Mouse (Mus musculus) adrenal gland, postnatal 25 days (tissue): ENCODE measurements around the gene Lpar3. TPM values are rescaled to one million over a fixed set of nuclear protein-coding genes. Genes with fewer than 3 reads are reported as not detected.
"Not testable (repeated sequence)": the region's sequence is repeated elsewhere in the genome, so short reads cannot be mapped to it uniquely, and the experiment has no call there.

Experiments
- DNase-seq: peaks from one replicate; pipeline ENCODE4 v3.0.0; 2021; ENCODE audit warnings: mixed read lengths
- long read RNA-seq: library from polyadenylated mRNA; stranded (forward); transcript quantifications from one replicate; pipeline ENCODE4 v2.0.0, GENCODE M21; 2021
- total RNA-seq: library from RNA; stranded (reverse); gene quantifications from 2 replicates; pipeline ENCODE4 v1.2.3, GENCODE M21; 2021

Lpar3 gene
- 0.38 and 0.39 TPM in 2 replicates for total RNA-seq
- long read RNA-seq, result 0 reads

DNA sequence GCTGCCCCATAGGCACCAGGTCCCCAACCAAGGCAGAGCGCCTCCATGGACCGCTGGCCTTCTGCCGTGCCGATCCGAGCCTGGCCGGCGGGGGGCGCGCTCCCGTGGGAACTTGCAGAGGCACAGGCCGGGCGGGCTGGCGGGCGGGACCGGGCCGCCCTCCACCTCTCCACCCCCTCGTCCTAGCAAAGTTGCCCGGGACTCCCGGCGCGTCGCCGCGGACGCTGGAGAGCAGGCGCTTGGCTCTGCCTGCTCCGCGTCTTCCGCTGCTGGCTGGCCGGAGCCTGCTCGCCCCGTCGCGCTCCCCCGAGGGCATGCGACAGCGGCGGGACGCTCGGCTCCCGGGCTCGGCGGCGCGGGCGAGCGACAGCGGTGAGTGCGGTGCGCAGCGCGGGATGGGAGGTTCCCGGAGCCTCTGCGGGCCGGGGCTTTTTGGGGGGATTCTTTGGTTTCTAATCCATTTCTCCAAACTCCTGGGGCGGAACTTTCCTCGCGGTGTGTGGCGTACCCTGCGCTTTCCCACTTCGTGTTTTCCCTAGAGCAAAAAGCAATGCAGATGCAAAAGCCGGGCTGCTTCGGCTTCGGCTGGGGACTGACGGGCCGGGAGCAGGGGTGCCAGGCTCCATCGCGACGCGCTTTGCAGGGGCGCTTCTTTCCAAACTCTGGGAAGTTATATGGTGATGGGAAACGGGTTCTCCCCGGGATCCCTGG, at the start of gene Lpar3:
Gene Lpar3, plus strand, starts transcription at position 188 of the 711 bp plus-strand sequence.
- peak; percentile 81 for DNase-seq

DNA sequence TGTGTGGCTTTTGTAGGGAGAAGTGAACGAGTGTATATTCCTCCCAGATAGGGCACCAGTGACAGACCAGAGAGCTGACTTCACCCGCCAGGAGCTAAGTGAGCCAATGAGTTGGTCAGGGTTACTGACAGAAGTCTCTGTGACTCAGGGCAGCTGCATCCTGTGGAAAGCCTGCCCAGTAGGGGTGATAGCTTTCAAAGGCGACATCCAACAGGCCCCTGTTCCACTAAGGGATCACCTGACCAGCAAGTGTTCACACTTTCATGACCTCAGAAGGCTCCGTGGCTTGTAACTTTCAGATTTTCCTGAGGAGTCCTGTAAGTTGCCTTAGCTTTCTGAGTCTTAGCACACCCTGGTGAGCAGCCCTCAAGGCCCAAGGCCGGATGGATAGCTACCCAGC, 47.7 kb upstream of the Lpar3 start:
- no peak for DNase-seq

DNA sequence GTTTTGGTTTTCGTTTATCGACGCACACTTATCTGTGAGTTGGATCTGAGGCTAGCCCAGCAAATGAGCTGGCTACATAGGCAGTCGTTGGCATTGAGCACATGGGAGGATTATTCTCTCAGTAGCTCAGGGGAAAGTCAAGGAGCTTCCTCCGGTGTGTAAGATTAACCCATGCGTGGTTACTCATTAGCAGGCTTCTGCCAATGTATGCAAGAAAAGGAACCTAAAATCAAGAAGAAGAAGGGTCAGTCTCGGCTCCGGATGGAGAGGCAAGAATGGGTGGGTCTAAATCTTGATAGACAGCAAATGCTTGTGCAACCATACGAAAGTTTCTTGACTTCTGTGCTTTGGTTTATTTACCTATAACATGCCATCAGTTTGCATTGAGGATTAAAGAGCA, 46.5 kb upstream of the Lpar3 start:
- DNase-seq, result no peak

DNA sequence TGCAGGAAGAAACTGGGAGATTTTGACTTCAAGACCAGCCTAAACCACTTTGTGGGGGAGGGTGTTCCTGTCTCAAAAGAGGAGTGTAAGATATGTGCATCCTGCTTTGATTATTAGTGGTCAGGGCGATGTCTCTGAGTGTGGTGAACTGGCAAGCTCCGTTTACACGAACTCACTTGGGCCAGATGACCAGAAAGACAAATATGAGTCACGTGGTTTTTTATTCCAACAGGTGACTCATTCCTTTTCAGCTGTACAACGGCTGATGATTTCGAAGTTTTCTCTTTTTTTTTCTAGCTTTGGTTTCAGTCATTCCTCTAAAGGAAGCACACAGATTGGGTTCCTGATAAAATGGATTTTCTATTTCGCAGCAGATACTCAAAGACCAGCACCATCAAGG, 43.5 kb upstream of the Lpar3 start:
- no peak for DNase-seq

DNA sequence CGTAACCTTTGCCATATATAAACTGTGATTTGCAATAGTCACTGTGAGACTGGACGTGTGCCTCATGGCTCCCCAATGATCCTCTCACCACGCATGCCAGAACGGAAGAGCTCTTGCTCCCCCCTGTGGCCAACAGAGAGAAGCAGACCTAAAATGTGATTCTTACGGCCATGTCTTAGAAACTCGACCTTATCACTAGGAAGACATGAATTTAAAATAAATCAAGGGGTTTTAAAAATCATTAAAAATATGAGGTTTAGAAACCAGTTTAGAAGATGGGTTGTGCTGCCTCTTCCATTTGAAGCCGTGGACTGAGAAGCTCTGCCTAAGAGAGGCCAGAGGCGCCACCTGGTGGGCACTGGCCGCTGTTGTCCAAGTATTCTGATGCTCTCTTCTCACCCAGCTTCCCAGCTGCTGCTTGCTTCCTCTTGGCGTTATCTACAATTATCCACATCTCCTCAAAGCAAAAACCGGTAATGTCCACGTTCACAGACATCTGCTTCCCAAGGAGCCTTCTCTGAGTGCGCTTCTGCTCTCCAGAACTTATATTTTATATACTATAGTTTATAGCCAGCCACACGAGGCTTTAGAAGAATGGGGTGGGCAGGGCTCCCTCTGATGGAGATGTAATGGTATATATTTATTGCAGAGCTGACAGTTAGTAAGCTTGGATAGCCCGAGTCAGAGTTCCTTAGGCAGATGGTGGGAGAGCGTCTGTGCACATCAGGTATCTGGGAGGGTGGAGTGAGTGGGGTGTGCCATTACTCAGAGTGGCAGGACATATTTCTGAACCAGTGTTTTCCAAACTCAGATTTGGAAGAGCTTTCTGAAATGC, 42.8 kb upstream of the Lpar3 start:
- DNase-seq, result peak; percentile 85

DNA sequence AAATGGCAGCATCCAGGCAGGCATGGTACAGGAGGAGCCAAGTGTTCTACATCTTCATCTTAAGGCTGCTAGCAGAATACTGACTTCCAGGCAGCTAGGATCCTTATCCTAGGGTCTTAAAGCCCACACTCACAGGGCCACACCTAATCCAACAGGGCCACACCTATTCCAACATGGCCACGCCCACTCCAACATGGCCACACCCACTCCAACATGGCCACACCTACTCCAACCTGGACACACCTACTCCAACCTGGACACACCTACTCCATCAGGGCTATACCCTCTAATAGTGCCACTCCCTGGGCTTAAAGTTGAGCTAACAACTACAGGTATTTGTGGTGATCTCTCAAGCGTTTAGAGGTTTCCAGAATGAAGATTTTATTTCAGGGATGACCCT, 40.4 kb upstream of the Lpar3 start:
- no peak for DNase-seq

DNA sequence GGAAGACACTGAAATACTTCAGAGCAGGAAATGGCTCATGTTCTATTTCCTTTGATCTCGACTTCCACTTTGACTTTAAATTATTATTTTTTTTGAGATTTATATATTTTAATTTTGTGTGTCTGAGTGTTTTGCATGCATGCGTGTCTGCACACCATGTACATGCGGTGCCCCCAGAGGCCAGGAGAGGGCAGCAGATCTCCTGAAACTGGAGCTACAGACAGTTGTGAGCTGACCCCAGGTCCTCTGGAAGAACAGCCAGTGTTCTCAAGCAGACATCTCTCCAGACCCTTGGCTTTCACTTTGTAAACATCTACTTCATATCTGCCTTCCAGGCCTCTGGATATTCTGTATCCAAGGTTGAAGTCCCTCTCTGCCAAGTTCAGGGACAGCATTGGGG, 39.8 kb upstream of the Lpar3 start:
- peak; percentile 64 for DNase-seq

DNA sequence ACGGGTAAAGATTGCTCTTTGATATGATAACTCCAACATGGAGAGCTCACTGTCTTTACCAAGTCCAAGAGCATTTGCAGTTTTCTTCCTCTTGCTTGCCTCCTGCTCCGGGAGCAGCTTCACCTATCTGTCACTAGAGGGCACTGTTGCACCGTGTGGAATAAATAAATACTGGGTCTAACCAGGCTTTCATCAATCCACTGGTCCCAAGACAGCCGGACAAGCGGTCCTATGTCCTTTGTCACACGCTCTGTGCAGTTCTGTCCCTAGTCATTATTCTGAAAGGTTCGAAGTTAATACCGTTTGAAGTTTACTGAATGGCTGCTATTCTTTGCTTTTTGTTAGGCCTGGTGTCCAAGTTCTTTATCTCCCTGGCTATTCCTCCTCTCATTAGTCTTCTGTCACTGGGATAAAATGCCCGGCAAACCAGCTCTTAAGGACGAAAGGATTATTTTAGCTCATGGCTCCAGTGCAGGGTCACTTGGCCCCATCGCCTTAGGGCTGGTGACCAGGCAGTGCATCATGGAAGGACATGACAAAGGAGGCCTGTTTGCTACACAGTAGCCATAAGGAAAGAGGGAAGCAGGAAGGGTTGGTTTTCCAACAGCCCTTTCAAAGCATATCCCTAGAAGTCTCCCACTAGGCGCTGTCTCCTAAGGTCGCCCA, 35.6 kb upstream of the Lpar3 start:
- peak; percentile 43 for DNase-seq

DNA sequence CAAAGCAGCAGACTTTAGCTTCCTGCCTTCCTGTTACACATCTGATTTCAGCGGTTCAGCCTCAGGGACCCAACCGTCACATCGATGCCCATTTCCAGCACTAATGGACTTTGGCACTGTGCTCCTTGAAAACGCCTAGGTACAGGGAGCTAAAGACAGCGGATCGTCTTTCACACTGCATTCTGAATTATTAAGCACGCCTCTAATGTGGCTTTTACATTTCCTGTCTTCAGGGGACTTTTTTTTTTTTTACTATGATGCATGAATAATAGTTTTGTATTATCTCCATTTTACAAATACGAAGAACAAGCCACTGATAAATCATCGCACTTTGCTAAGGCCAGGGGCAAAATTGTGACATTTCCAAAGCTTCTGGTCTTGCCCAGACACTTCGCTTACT, 34.7 kb upstream of the Lpar3 start:
- DNase-seq, result no peak

DNA sequence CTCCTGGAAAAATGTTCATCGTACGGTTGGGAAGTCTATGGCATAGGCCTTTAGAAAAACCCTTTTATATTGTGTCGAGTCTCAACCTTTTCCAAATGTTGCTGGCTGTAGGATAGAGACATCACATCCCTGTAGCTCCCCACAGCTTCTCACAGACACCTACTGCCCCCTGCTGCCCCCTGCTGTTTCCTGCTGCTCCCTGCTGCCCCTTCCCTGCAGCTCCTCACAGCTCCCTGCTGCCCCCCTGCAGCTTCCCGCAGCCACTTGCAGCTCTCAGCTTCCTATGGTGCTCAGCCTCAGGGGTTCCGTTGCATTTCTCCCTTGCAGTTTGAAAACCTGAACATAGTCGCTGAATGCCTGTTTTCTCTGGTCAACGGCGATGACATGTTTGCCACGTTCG, 30.8 kb upstream of the Lpar3 start:
- DNase-seq, result peak; percentile 7

DNA sequence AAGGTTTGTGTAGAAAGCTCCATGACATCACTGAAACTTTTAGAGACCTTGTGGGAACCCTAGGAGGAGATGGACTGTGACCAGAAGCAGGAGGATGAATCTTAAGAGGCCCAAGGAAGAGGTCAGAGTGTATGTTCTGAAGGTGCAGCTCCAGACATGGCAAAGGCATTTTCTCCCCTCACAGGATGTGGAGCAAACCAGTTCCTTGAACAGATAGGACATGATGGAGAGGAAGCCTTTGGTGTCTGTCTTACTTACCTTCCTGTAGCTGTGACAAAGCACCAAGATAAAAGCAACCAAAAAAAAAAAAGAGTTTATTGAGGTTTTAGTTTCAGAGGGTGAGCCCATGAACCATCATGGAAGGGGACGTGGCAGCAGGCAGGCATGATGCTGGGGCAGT, 28.3 kb upstream of the Lpar3 start:
- DNase-seq, result no peak

DNA sequence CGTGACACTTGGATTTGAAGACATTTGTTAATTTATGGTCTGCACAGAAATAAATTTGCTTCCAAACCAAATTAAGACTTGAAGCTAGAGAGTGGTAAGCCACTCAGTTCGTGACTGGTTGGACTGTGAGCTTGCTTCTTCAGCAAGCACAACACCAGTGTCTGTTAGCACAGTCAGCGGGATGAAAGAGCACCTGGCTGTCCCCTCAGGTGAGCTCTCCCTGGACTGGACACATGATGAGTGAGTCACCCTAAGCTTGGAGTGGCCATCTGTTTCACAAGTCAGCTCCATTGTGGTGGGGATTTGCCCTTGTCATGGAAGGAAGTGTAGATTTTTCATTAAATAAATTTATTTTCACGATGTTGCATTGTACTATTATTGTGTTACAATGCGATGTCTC, 25.6 kb upstream of the Lpar3 start:
- no peak for DNase-seq

DNA sequence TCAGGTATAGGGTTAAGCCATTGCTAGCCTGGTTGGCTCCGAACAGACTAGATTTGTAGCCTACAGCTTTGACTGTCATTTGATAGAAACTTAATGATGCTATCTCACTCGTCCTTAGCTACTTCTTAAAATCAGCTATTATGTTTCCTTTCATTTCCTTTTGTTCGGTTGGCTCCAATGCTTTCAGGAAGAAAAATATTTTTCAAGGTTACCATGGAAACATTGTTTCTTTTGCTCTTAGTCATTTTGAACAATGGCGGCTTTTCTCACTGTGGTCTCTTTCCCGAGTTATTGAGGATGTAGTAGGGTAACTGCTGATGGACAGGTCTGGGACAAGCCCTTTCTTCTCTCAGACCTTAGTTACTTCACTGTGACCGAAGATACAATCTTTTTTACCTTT, 24.5 kb upstream of the Lpar3 start:
- DNase-seq, result no peak

DNA sequence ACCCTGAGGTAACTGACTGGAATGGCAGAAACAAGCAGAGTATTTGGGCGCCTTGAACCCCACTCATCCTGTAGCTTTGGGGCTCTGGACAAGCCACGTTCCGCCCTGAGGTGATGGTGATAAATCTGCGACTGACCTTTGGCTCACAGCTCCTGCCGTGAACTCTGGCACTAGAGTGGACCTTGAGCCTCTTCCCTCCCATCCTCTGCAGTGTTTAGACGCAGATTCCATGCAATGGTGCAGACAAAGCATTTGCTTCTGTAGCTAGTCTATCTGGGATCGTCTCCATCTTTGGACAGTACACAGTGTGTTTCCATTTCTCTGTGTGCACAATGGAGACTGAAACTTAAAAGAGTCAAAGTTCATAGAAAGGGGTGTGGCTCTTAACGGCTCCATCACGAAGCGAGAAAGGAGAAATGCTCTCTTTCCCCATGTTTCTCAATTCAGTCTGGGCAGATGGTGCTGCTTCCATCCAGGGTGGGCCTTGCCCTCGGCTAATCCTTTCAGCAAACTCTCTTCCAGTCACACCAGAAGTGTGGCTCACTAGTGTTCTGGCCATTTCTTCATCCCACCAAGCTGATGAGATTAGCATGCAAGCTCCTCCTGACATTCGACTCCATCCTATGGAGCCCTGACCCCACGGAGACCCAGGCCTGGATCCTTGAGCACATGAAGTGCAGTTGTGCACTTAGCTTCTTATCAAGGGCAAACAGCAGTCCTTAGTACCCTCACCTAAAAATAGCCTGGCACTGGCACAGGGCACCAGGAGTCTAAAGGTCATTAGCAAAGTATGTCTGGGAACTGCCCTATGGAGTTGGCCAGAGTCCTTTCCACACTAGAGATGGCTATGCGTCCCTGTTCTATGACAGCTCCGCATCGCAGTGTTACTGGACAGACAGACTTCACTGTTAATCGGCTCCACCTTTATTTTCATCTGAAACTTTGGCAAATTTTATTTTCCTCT, 23.7 kb upstream of the Lpar3 start:
- no peak for DNase-seq

DNA sequence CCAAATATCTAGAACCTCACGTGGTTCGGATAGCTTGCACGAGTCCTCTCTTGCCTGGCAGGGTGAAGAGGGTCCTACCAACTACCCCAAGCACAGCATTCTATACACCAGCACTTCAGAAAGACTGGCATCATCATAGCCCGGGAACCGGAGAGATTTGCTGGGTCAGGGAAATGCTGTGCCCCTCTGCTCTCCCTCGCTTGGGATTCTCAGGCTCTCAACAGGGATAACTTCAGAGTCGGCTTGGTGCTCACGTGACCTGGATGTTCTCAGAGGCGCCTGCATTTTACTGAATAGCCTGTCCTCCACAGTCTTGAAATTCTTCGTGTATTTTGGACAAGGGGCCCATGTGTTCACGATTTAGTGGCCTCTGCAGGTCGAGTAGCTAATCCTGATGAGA, 23.0 kb upstream of the Lpar3 start:
- DNase-seq, result no peak

DNA sequence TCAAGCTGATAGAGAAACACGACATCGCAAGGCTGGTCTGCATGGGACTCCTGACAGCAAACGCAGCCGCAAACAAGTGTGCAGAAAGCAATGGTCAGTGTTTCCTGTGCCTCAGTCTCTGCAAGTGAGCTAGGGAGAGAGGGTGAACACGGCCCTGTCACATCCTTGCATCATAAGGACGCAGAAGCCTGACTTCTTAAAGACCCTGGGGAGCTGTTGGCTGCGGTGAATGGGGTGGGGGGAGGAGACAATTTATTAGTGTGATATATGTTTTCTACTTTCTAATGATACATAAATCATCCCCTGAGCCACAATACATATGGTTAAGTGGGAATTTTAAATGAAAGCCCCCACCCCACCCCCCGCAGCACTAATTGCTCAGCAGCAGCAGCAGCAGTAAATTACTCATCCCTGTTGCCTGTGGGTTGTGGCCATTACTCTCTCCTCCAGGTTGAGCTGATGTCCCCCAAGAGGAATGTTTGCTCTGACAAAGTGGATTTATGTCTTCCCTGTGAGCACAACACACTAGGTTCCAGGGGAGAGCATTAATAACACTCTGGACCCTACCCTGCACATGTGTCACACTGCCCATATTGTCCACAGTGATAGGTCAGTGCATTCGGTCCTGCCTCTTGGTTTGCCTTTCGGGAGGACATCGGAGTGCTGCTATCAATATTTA, 21.8 kb upstream of the Lpar3 start:
- no peak for DNase-seq

DNA sequence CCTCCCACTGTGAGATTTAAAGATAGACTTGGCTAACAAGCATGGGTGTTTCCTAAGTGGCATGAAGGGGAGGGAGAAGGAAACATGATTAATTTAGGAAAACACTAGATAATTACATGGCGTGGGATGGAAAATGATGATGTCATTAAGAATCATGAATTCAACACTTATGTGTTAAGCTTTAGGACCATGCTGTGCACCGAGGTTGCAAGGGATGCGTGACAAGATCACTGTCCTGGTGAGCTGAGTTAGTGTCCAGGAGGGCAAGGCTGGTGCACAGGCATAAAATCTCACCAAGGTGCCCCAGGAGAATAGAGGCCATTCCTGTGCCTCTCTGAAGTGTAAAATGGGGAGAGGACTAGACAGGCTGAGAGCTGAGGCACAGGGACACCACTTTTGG, 21.3 kb upstream of the Lpar3 start:
- DNase-seq, result no peak

DNA sequence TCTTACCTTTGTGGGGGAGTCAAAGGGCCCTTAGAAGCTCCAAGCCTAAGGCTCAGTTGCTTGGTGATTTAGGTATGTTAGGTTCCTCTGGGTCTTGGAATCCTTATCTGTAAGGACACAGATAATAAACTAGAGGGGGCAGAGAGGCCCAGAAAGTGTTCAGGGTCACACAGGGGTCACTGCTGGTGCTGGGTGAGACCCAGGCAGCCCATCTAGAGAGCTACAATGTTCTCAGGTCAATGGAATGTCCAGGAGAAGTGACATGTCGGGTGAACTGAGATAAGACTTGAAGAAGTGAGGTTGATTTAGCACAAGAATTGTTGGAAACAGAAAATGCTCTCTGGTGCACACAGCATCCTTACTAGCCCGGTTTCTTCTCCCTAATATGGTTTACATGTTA, 16.4 kb upstream of the Lpar3 start:
- DNase-seq, result no peak

DNA sequence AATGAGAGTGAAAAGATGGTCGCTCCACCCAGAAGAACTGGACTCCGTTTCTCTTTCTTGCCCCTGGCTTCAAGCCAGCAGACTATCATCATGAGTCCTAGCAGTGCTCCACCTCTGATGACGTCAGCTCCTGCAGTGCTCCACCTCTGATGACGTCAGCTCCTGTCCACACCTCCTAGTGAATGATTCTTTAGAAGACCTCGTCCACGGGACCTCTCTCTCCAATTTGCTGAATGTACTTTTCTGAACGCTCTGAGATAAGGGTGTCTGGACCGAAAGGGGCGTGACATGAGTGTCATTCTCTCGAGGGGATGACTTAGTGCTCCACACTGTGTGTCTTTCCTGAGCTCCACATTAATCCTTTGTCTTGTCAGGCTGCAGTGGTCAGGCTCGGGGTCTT, 15.5 kb upstream of the Lpar3 start:
- DNase-seq, result no peak

DNA sequence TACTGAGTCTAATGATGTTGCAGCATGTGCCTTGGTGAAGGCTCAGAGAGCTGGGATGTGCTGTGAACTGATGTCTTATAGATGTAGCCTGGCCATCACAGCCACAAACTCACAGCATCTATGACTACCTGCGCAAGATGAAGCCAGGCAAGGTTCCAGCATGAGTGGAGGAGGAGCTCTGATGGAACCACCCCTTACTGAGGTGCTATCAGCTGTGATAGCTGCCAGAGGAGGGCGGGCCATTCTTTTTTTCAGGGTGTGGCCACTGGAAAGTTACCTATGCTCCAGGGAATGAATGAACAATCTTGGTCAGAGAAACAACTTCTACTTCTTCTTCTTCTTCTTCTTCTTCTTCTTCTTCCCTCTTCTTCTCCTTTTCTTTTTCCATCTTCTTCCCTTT, 14.1 kb upstream of the Lpar3 start:
- DNase-seq, result no peak

DNA sequence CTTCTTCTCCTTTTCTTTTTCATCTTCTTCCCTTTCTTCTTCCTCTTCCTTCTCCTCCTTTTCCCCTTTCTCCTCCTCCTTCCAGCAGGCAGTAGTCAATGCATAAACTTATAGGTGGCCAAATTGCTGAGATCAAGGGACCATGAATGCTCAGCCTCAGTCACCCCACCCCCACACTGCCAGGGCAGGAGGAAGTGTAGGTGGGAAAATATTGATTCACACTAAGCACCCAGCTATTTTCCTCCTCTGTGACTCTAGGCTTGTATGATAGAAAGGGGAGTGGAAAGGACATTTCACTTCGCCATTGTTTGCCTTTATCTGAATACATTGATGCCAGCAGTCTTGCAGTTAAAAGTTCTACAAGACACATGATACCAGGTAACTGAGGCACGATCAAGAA, 13.3 kb upstream of the Lpar3 start:
- no peak for DNase-seq

DNA sequence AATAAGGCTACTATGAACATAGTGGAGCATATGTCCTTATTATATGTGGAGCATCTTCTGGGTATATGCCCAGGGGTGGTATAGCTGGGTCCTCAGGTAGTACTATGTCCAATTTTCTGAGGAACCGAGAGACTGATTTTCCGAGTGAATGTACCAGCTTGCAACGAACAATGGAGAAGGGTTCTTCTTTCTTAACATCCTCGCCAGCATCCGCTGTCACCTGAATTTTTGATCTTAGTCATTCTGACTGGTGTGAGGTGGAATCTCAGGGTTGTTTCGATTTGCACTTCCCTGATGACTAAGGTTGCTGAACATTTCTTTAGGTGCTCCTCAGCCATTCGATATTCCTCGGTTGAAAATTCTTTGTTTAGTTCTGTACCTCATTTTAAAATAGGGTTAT, 11.0 kb upstream of the Lpar3 start:
- not testable (repeated sequence) for DNase-seq
